Mouse (Mus musculus) lung, embryonic 16.5 days (tissue): ENCODE results near the gene Prex1. TPM values are rescaled to one million over a fixed set of nuclear protein-coding genes. Genes with fewer than 3 reads are reported as not detected.

Experiments used
- ATAC-seq: fragments of 200-750 bp; cut with Nextera tagmentation; 2 replicates; pipeline ENCODE4 v1.8.0; 2017; ENCODE audit warnings: low read depth, mild to moderate bottlenecking, moderate library complexity
- H3K27ac ChIP-seq: fragments of 300-500 bp; sonication (generic); 2 replicates; pipeline ENCODE4 v1.5.1; 2014; ENCODE audit warnings: mild to moderate bottlenecking, control low read depth, low read length
- H3K27me3 ChIP-seq: fragments of 300-500 bp; sonication (generic); 2 replicates; pipeline ENCODE4 v1.6.1; 2014; ENCODE audit warnings: low read depth, low read length, mixed read lengths; ENCODE audit not compliant: control insufficient read depth, insufficient read depth
- H3K36me3 ChIP-seq: fragments of 300-500 bp; sonication (generic); 2 replicates; pipeline ENCODE4 v1.6.1; 2014; ENCODE audit warnings: low read length; ENCODE audit not compliant: control insufficient read depth, insufficient read depth
- H3K4me1 ChIP-seq: fragments of 300-500 bp; sonication (generic); replicated peaks from 2 replicates; pipeline ENCODE4 v1.6.1; 2014; ENCODE audit warnings: low read length, mixed read lengths; ENCODE audit not compliant: control insufficient read depth, insufficient read depth
- H3K4me2 ChIP-seq: fragments of 300-500 bp; sonication (generic); 2 replicates; pipeline ENCODE4 v1.6.1; 2014; ENCODE audit warnings: low read depth, low read length, control low read depth
- H3K4me3 ChIP-seq: fragments of 300-500 bp; sonication (generic); 2 replicates; pipeline ENCODE4 v1.5.1; 2014; ENCODE audit warnings: mild to moderate bottlenecking, low read length, control low read depth
- H3K9ac ChIP-seq: fragments of 300-500 bp; sonication (generic); 2 replicates; pipeline ENCODE4 v1.6.1; 2014; ENCODE audit warnings: low read length, control low read depth
- H3K9me3 ChIP-seq: fragments of 300-500 bp; sonication (generic); 2 replicates; pipeline ENCODE4 v1.6.1; 2016; ENCODE audit warnings: low read length; ENCODE audit not compliant: control insufficient read depth
- WGBS: fragments of 180-500 bp; shearing (Covaris S2); extraction: QIAGEN DNeasy Blood & Tissue Kit; methylation state at CpG from one replicate; pipeline ENCODE4 v1.1.7; 2014; 5-methylcytosine and 5-hydroxymethylcytosine counted together
- polyA plus RNA-seq: library from polyadenylated mRNA; unstranded; fragments of >200 nt; fragmentation: Nextera tagmentation; extraction: Ambion mirVana; gene quantifications from 2 replicates; pipeline ENCODE4 v1.2.1, GENCODE M21; 2015

Gene Prex1
- polyA plus RNA-seq, 1 experiment from 2014 or later: 8.9 TPM

GRCm38 (mm10) chr2:166617706-166618105, 95.9 kb downstream of the Prex1 start:
- no peak overlapping the region for H3K9ac ChIP-seq
- H3K4me3 ChIP-seq: no peak overlapping the region
- ATAC-seq: no peak
- no peak overlapping the region for H3K4me2 ChIP-seq
- H3K27me3 ChIP-seq: no peaks in the 10 kb centered on the region
- no peaks in the 10 kb centered on the region for H3K36me3 ChIP-seq
- no peaks in the 10 kb centered on the region for H3K9me3 ChIP-seq
- WGBS: 85% methylated on average over 5 of the region's 5 CpGs
- H3K4me1 ChIP-seq: peaks cover 12% of the 10 kb centered on the region
- no peak overlapping the region for H3K27ac ChIP-seq

- ATAC-seq: no peak
- no peak overlapping the region for H3K27ac ChIP-seq
- WGBS: 53% methylated on average over 2 of the region's 2 CpGs
Measured at GRCm38 (mm10) chr2:166615338-166616075, 98.1 kb downstream of the Prex1 start.

GRCm38 (mm10) chr2:166610271-166610670, 103.4 kb downstream of the Prex1 start:
- WGBS: 81% methylated on average over 5 of the region's 5 CpGs
- ATAC-seq: no peak

More at GRCm38 (mm10) chr2:166615338-166616075, 98.1 kb downstream of the Prex1 start:
- Histone ChIP-seq H3K36me3 (no peaks in the 10 kb centered on the region), H3K4me1 (peaks cover 7% of the 10 kb centered on the region), H3K27me3 (no peaks in the 10 kb centered on the region), H3K9me3 (no peaks in the 10 kb centered on the region), H3K4me2 (no peak overlapping the region), H3K4me3 (no peak overlapping the region), H3K9ac (no peak overlapping the region)

GRCm38 (mm10) chr2:166608509-166608908, 105.1 kb downstream of the Prex1 start:
- no peaks in the 10 kb centered on the region for H3K36me3 ChIP-seq
- H3K9ac ChIP-seq: no peak overlapping the region
- no peak overlapping the region for H3K4me3 ChIP-seq
- WGBS: 19% methylated on average over 8 of the region's 8 CpGs
- no peak overlapping the region for H3K4me2 ChIP-seq
- no peaks in the 10 kb centered on the region for H3K9me3 ChIP-seq
- H3K27me3 ChIP-seq: no peaks in the 10 kb centered on the region
- no peaks in the 10 kb centered on the region for H3K4me1 ChIP-seq
- no peak overlapping the region for H3K27ac ChIP-seq
- ATAC-seq: no peak

More at GRCm38 (mm10) chr2:166610271-166610670, 103.4 kb downstream of the Prex1 start:
- Histone ChIP-seq H3K27me3 (no peaks in the 10 kb centered on the region), H3K9ac (no peak overlapping the region), H3K4me3 (no peak overlapping the region), H3K9me3 (no peaks in the 10 kb centered on the region), H3K4me2 (no peak overlapping the region), H3K4me1 (no peaks in the 10 kb centered on the region), H3K27ac (no peak overlapping the region), H3K36me3 (no peaks in the 10 kb centered on the region)

GRCm38 (mm10) chr2:166606481-166607245, 107.0 kb downstream of the Prex1 start:
- no peaks in the 10 kb centered on the region for H3K4me1 ChIP-seq
- no peak overlapping the region for H3K9ac ChIP-seq
- no peaks in the 10 kb centered on the region for H3K36me3 ChIP-seq
- 77% methylated on average over 17 of the region's 17 CpGs for WGBS
- H3K27me3 ChIP-seq: no peaks in the 10 kb centered on the region
- H3K9me3 ChIP-seq: no peaks in the 10 kb centered on the region
- no peak overlapping the region for H3K4me2 ChIP-seq
- no peak overlapping the region for H3K27ac ChIP-seq
- no peak overlapping the region for H3K4me3 ChIP-seq
- no peak for ATAC-seq

- no peak overlapping the region for H3K4me2 ChIP-seq
- H3K27me3 ChIP-seq: no peaks in the 10 kb centered on the region
- ATAC-seq: no peak
- 57% methylated on average over 6 of the region's 6 CpGs for WGBS
- H3K9ac ChIP-seq: no peak overlapping the region
- no peaks in the 10 kb centered on the region for H3K36me3 ChIP-seq
- no peak overlapping the region for H3K27ac ChIP-seq
- no peak overlapping the region for H3K4me3 ChIP-seq
- H3K4me1 ChIP-seq: no peaks in the 10 kb centered on the region
- no peaks in the 10 kb centered on the region for H3K9me3 ChIP-seq
Measured at GRCm38 (mm10) chr2:166606053-166606452, 107.6 kb downstream of the Prex1 start.

- no peaks in the 10 kb centered on the region for H3K27me3 ChIP-seq
- no peaks in the 10 kb centered on the region for H3K36me3 ChIP-seq
- H3K4me3 ChIP-seq: no peak overlapping the region
- no peak overlapping the region for H3K4me2 ChIP-seq
- no peak overlapping the region for H3K9ac ChIP-seq
- no peak overlapping the region for H3K27ac ChIP-seq
- WGBS: 58% methylated on average over 12 of the region's 12 CpGs
- H3K9me3 ChIP-seq: no peaks in the 10 kb centered on the region
- ATAC-seq: peak; percentile 34; the same call in 1 of the 2 replicates
- no peaks in the 10 kb centered on the region for H3K4me1 ChIP-seq
Measured at GRCm38 (mm10) chr2:166605164-166605831, 108.3 kb downstream of the Prex1 start.

- Histone ChIP-seq H3K4me3 (no peak overlapping the region), H3K9me3 (no peaks in the 10 kb centered on the region), H3K36me3 (no peaks in the 10 kb centered on the region), H3K27ac (no peak overlapping the region), H3K27me3 (no peaks in the 10 kb centered on the region), H3K4me1 (no peaks in the 10 kb centered on the region), H3K4me2 (no peak overlapping the region), H3K9ac (no peak overlapping the region)
- no peak for ATAC-seq
- 93% methylated on average over 3 of the region's 3 CpGs for WGBS
Measured at GRCm38 (mm10) chr2:166602948-166603347, 110.7 kb downstream of the Prex1 start.

- H3K36me3 ChIP-seq: no peaks in the 10 kb centered on the region
- no peak for ATAC-seq
- H3K9ac ChIP-seq: no peak overlapping the region
- H3K4me3 ChIP-seq: no peak overlapping the region
- H3K4me2 ChIP-seq: no peak overlapping the region
- whole genome bisulfite sequencing: 83% methylated on average over 18 of the region's 18 CpGs
- no peaks in the 10 kb centered on the region for H3K27me3 ChIP-seq
- H3K27ac ChIP-seq: no peak overlapping the region
- no peaks in the 10 kb centered on the region for H3K4me1 ChIP-seq
- no peaks in the 10 kb centered on the region for H3K9me3 ChIP-seq
Measured at GRCm38 (mm10) chr2:166601420-166601819, 112.2 kb downstream of the Prex1 start.
